Mouse (Mus musculus): Measurements from ENCODE around the gene Dph6.
A peak's percentile ranks its signal among the peaks of the same experiment; 100 is the strongest.
"Not testable (repeated sequence)": the region's sequence is repeated elsewhere in the genome, so short reads cannot be mapped to it uniquely, and the experiment has no call there.

The Dph6 gene

GRCm38 (mm10) chr2:114654365-114655239 lies at the start of gene Dph6:
Dph6 (minus strand) TSS chr2:114654964.
- DNase-seq (ENCODE audit: low spot score in 2 of 2): peak; percentile 67 to 77

- no peak for DNase-seq (ENCODE audit: low spot score in 2 of 2)
Measured at GRCm38 (mm10) chr2:114700966-114701685, 46.4 kb upstream of the Dph6 start.

- no peak for DNase-seq (ENCODE audit: low spot score in 2 of 2)
Measured at GRCm38 (mm10) chr2:114691607-114692006, 36.8 kb upstream of the Dph6 start.

GRCm38 (mm10) chr2:114687483-114687882 lies 32.7 kb upstream of the Dph6 start:
- DNase-seq (ENCODE audit: low spot score in 2 of 2): no peak

GRCm38 (mm10) chr2:114687081-114687480 lies 32.3 kb upstream of the Dph6 start:
- peak in 1 of 2 experiments; percentile 5 for DNase-seq (ENCODE audit: low spot score in 2 of 2)

- no peak for DNase-seq (ENCODE audit: low spot score in 2 of 2)
Measured at GRCm38 (mm10) chr2:114673831-114674230, 19.1 kb upstream of the Dph6 start.

- DNase-seq (ENCODE audit: low spot score in 2 of 2): no peak
Measured at GRCm38 (mm10) chr2:114670983-114671382, 16.2 kb upstream of the Dph6 start.

GRCm38 (mm10) chr2:114658954-114659353 lies 4.2 kb upstream of the Dph6 start:
- no peak for DNase-seq (ENCODE audit: low spot score in 2 of 2)

GRCm38 (mm10) chr2:114646240-114646639 lies 8.5 kb downstream of the Dph6 start:
- no peak for DNase-seq (ENCODE audit: low spot score in 2 of 2)

GRCm38 (mm10) chr2:114643832-114644231 lies 10.9 kb downstream of the Dph6 start:
- no peak for DNase-seq (ENCODE audit: low spot score in 2 of 2)

GRCm38 (mm10) chr2:114624683-114625082 lies 30.1 kb downstream of the Dph6 start:
- DNase-seq (ENCODE audit: low spot score in 2 of 2): no peak

- DNase-seq (ENCODE audit: low spot score in 2 of 2): no peak
Measured at GRCm38 (mm10) chr2:114622550-114622939, 32.2 kb downstream of the Dph6 start.

- DNase-seq (ENCODE audit: low spot score in 2 of 2): no peak
Measured at GRCm38 (mm10) chr2:114621781-114622549, 32.8 kb downstream of the Dph6 start.

- no peak for DNase-seq (ENCODE audit: low spot score in 2 of 2)
Measured at GRCm38 (mm10) chr2:114611576-114611975, 43.2 kb downstream of the Dph6 start.

GRCm38 (mm10) chr2:114610110-114610509 lies 44.7 kb downstream of the Dph6 start:
- no peak for DNase-seq (ENCODE audit: low spot score in 2 of 2)

GRCm38 (mm10) chr2:114605202-114605601 lies 49.6 kb downstream of the Dph6 start:
- not testable (repeated sequence) for DNase-seq (ENCODE audit: low spot score in 2 of 2)

- no peak for DNase-seq (ENCODE audit: low spot score in 2 of 2)
Measured at GRCm38 (mm10) chr2:114601174-114601573, 53.6 kb downstream of the Dph6 start.

GRCm38 (mm10) chr2:114599793-114600192 lies 55.0 kb downstream of the Dph6 start:
- no peak for DNase-seq (ENCODE audit: low spot score in 2 of 2)

- no peak for DNase-seq (ENCODE audit: low spot score in 2 of 2)
Measured at GRCm38 (mm10) chr2:114593393-114593792, 61.4 kb downstream of the Dph6 start.

- no peak for DNase-seq (ENCODE audit: low spot score in 2 of 2)
Measured at GRCm38 (mm10) chr2:114580714-114581113, 74.0 kb downstream of the Dph6 start.

- no peak for DNase-seq (ENCODE audit: low spot score in 2 of 2)
Measured at GRCm38 (mm10) chr2:114543000-114543622, 111.7 kb downstream of the Dph6 start.

GRCm38 (mm10) chr2:114542325-114542724 lies 112.4 kb downstream of the Dph6 start:
- DNase-seq (ENCODE audit: low spot score in 2 of 2): no peak
